Mouse (Mus musculus): ENCODE results near the gene Polr2h. TPM values are rescaled to one million over a fixed set of nuclear protein-coding genes. Genes with fewer than 3 reads are reported as not detected.

The Polr2h gene
- 20.8 TPM for total RNA-seq (2023)

GRCm38 (mm10) chr16:20717181-20717977, at the start of gene Polr2h, which contains the start of gene Clcn2:
Gene Polr2h, plus strand, starts transcription at chr16:20717665.
Gene Clcn2, minus strand, starts transcription at chr16:20717746.

GRCm38 (mm10) chr16:20668013-20668412, 49.5 kb upstream of the Polr2h start, which contains the start of gene Eif4g1:
Gene Eif4g1, plus strand, starts transcription at chr16:20668313.

GRCm38 (mm10) chr16:20693111-20693701, 24.3 kb upstream of the Polr2h start, which contains the start of gene Fam131a:
Gene Fam131a, plus strand, starts transcription at chr16:20693241.

GRCm38 (mm10) chr16:20732925-20733730, 15.7 kb downstream of the Polr2h start, which contains the start of gene Chrd:
Gene Chrd, plus strand, starts transcription at chr16:20733127.

GRCm38 (mm10) chr16:20733731-20734730, 16.6 kb downstream of the Polr2h start, which contains the start of gene Thpo:
Gene Thpo, minus strand, starts transcription at chr16:20734511.

Other genes starting within 250 kb of the Polr2h start
- gene Eif2b5, start 218.8 kb upstream of the Polr2h start, total RNA-seq (2023): 42.3 TPM
- gene Dvl3, start 200.7 kb upstream of the Polr2h start, total RNA-seq (2023): 33.0 TPM
- 157 TPM for gene Ap2m1, start 182.2 kb upstream of the Polr2h start, total RNA-seq (2023)
- gene Abcf3, start 169.1 kb upstream of the Polr2h start, total RNA-seq (2023): 106 TPM
- not detected for gene Vwa5b2, start 128.2 kb upstream of the Polr2h start, total RNA-seq (2023)
- gene Eef1akmt4, start 106.1 kb upstream of the Polr2h start, total RNA-seq (2023): 3.8 TPM
- gene Gm49333, start 106.1 kb upstream of the Polr2h start, total RNA-seq (2023): not detected
- 9.2 TPM for gene Alg3, start 105.9 kb upstream of the Polr2h start, total RNA-seq (2023)
- gene Camk2n2, start 96.4 kb upstream of the Polr2h start, total RNA-seq (2023): 0.44 TPM
- not detected for gene Ece2, start 87.8 kb upstream of the Polr2h start, total RNA-seq (2023)
- gene Psmd2, start 66.0 kb upstream of the Polr2h start, total RNA-seq (2023): 108 TPM
- gene Eif4g1, start 49.4 kb upstream of the Polr2h start, total RNA-seq (2023): 295 TPM
- 1.1 TPM for gene Fam131a, start 24.4 kb upstream of the Polr2h start, total RNA-seq (2023)
- 5.5 TPM for gene Clcn2, start 81 bp downstream of the Polr2h start, total RNA-seq (2023)
- gene Chrd, start 15.5 kb downstream of the Polr2h start, total RNA-seq (2023): not detected
- not detected for gene Thpo, start 16.8 kb downstream of the Polr2h start, total RNA-seq (2023)

Data from CD4-positive naive resting alpha-beta T cell, adult 76 days (primary cell).